Mouse (Mus musculus): ENCODE measurements around the gene Olfr466.

DNA sequence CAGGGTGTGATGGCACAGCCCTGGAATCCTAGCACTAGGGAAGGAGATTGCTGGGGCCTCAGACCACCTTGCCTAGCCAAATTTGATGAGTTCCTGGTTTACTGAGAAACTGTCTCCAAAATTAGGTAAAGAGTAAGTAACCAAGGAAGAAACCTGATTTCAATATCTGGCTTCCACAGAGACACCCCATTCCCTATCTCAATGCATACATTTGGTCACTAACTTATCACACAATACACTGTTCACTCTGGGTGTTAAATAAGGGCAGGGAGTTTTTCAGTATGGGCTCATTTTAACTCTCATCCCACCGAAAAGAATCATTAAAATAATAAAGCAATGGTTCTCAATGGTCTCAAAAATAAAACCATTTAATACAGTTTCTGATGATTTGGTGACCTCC, 50.6 kb downstream of the Olfr466 start:
- TF ChIP-seq CTCF (IDR thresholded peaks at IDR 0.05; ENCODE audit: insufficient read depth, low read depth, low read length) (no peak), POLR2A (IDR thresholded peaks at IDR 0.05; ENCODE audit: insufficient read depth, low read depth, low read length) (no peak)
